Mouse (Mus musculus) colon, adult 2 months (tissue): Measurements from ENCODE around the gene Ifi208. TPM values are rescaled to one million over a fixed set of nuclear protein-coding genes. Genes with fewer than 3 reads are reported as not detected.

Experiments
- polyA plus RNA-seq: library from polyadenylated mRNA; depleted of rRNA; stranded (reverse); fragments of >200 nt; gene quantifications from 2 replicates; pipeline ENCODE4 v1.2.3, GENCODE M21; 2012; rRNA removed

Ifi208 gene
- polyA plus RNA-seq: 0.28 and 0.45 TPM in 2 replicates

GRCm38 (mm10) chr1:173673458-173674097 is at the start of gene Ifi208:
TSS of gene Ifi208 (plus strand) at chr1:173673675.

DNA sequence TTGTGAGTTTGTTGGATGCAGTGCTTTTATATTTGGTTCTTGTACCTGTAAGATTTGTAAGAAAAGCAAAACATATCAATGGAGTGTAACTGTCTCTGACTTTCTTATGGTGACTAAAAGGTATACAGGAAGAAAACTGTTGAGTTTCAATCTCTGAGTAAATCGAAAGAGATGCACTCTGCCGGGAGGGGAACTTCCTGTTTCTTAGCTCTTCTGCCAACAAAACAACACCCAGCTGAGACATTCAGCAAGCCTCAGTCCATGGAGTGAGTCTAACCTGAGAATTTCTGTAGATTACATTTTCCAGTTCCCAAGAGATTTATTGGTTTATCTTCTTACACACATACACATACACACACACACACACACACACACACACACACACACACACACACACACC is 42.9 kb upstream of the Ifi208 start, which contains the start of gene Ifi209:
Gene Ifi209, plus strand, starts transcription at position 296 of the 400 bp plus-strand sequence.

GRCm38 (mm10) chr1:173741656-173742055 is 68.2 kb downstream of the Ifi208 start, which contains the start of gene Ifi207:
TSS of gene Ifi207 (minus strand) at chr1:173741747.

Other genes starting within 250 kb of the Ifi208 start
- gene Ifi206, start 182.6 kb upstream of the Ifi208 start, polyA plus RNA-seq: 0.20 and 0.25 TPM in 2 replicates
- gene Ifi214, start 137.7 kb upstream of the Ifi208 start, polyA plus RNA-seq: 0.05 TPM in 1 of 2 replicates, not detected in the other
- gene Ifi213, start 74.4 kb upstream of the Ifi208 start, polyA plus RNA-seq: 0.09 and 0.34 TPM in 2 replicates
- gene Ifi209, start 42.8 kb upstream of the Ifi208 start, polyA plus RNA-seq: 0.06 and 0.17 TPM in 2 replicates
- gene Ifi207, start 68.1 kb downstream of the Ifi208 start, polyA plus RNA-seq: 1.1 TPM in 2 replicates
- 0.17 and 0.29 TPM in 2 replicates for gene Ifi204, start 93.3 kb downstream of the Ifi208 start, polyA plus RNA-seq
- 0.07 TPM in 2 replicates for gene Ifi211, start 239.4 kb downstream of the Ifi208 start, polyA plus RNA-seq